Mouse (Mus musculus): ENCODE results near the gene Sorcs3. TPM values are rescaled to one million over a fixed set of nuclear protein-coding genes. Genes with fewer than 3 reads are reported as not detected.
A peak's percentile ranks its signal among the peaks of the same experiment; 100 is the strongest.

The Sorcs3 gene
- polyA plus RNA-seq, 1 experiment from 2014 or later: 0.06 TPM

GRCm38 (mm10) chr19:48660201-48660600 lies 454.4 kb downstream of the Sorcs3 start:
- WGBS (ENCODE audit: insufficient replicate concordance): 84% methylated on average over 6 of the region's 6 CpGs
- ATAC-seq (no peak), DNase-seq (no peak)
- Histone ChIP-seq H3K27ac (ENCODE audit: low read depth) (no peak overlapping the region), H3K4me3 (ENCODE audit: low read depth, low read length) (no peak overlapping the region), H3K9me3 (ENCODE audit: low read length) (no peaks in the 10 kb centered on the region), H3K36me3 (replicated peaks; ENCODE audit: insufficient read depth, low read length) (no peaks in the 10 kb centered on the region), H3K4me2 (ENCODE audit: low read depth, low read length) (no peak overlapping the region), H3K27me3 (ENCODE audit: insufficient read depth, low read length) (no peaks in the 10 kb centered on the region), H3K9ac (replicated peaks) (no peak overlapping the region), H3K4me1 (ENCODE audit: insufficient read depth) (no peaks in the 10 kb centered on the region)
- TF ChIP-seq EP300 (IDR thresholded peaks at IDR 0.05; ENCODE audit: low read depth) (no peak), CTCF (IDR thresholded peaks at IDR 0.05; ENCODE audit: low read depth) (no peak)

GRCm38 (mm10) chr19:48679896-48680295 lies 474.1 kb downstream of the Sorcs3 start:
- TF ChIP-seq EP300 (IDR thresholded peaks at IDR 0.05; ENCODE audit: low read depth) (no peak), CTCF (IDR thresholded peaks at IDR 0.05; ENCODE audit: low read depth) (no peak)
- Histone ChIP-seq H3K4me1 (ENCODE audit: insufficient read depth) (no peaks in the 10 kb centered on the region), H3K4me3 (ENCODE audit: low read depth, low read length) (no peak overlapping the region), H3K27ac (ENCODE audit: low read depth) (no peak overlapping the region), H3K9me3 (ENCODE audit: low read length) (no peaks in the 10 kb centered on the region; the same call in 1 of the 2 replicates), H3K9ac (replicated peaks) (no peak overlapping the region), H3K27me3 (ENCODE audit: insufficient read depth, low read length) (no peaks in the 10 kb centered on the region), H3K4me2 (ENCODE audit: low read depth, low read length) (no peak overlapping the region), H3K36me3 (replicated peaks; ENCODE audit: insufficient read depth, low read length) (no peaks in the 10 kb centered on the region)
- ATAC-seq: no peak
- WGBS (ENCODE audit: insufficient replicate concordance): 85% methylated on average over 1 of the region's 1 CpGs
- no peak for DNase-seq

GRCm38 (mm10) chr19:48682485-48682884 lies 476.7 kb downstream of the Sorcs3 start:
- H3K27ac ChIP-seq (ENCODE audit: low read depth): no peak overlapping the region
- H3K4me2 ChIP-seq (ENCODE audit: low read depth, low read length): no peak overlapping the region
- ATAC-seq (no peak), DNase-seq (no peak)
- H3K36me3 ChIP-seq (replicated peaks; ENCODE audit: insufficient read depth, low read length): no peaks in the 10 kb centered on the region
- H3K4me1 ChIP-seq (ENCODE audit: insufficient read depth): no peaks in the 10 kb centered on the region
- H3K9me3 ChIP-seq (ENCODE audit: low read length): no peaks in the 10 kb centered on the region
- H3K4me3 ChIP-seq (ENCODE audit: low read depth, low read length): no peak overlapping the region
- no peaks in the 10 kb centered on the region for H3K27me3 ChIP-seq (ENCODE audit: insufficient read depth, low read length)
- WGBS (ENCODE audit: insufficient replicate concordance): 70% methylated on average over 3 of the region's 3 CpGs
- TF ChIP-seq EP300 (IDR thresholded peaks at IDR 0.05; ENCODE audit: low read depth) (no peak), CTCF (IDR thresholded peaks at IDR 0.05; ENCODE audit: low read depth) (no peak)
- H3K9ac ChIP-seq (replicated peaks): no peak overlapping the region

GRCm38 (mm10) chr19:48686369-48686768 lies 480.5 kb downstream of the Sorcs3 start:
- no peak for ATAC-seq
- DNase-seq: no peak
- Histone ChIP-seq H3K9ac (replicated peaks) (no peak overlapping the region), H3K4me1 (ENCODE audit: insufficient read depth) (no peaks in the 10 kb centered on the region), H3K36me3 (replicated peaks; ENCODE audit: insufficient read depth, low read length) (no peaks in the 10 kb centered on the region), H3K27me3 (ENCODE audit: insufficient read depth, low read length) (no peaks in the 10 kb centered on the region), H3K4me2 (ENCODE audit: low read depth, low read length) (no peak overlapping the region), H3K27ac (ENCODE audit: low read depth) (no peak overlapping the region), H3K4me3 (ENCODE audit: low read depth, low read length) (no peak overlapping the region), H3K9me3 (ENCODE audit: low read length) (no peaks in the 10 kb centered on the region)
- WGBS (ENCODE audit: insufficient replicate concordance): 80% methylated on average over 2 of the region's 2 CpGs
- TF ChIP-seq CTCF (IDR thresholded peaks at IDR 0.05; ENCODE audit: low read depth) (no peak), EP300 (IDR thresholded peaks at IDR 0.05; ENCODE audit: low read depth) (no peak)

GRCm38 (mm10) chr19:48700111-48700658 lies 494.4 kb downstream of the Sorcs3 start:
- peak; percentile 82 for ATAC-seq
- no peak overlapping the region for H3K4me3 ChIP-seq (ENCODE audit: low read depth, low read length)
- no peak overlapping the region for H3K27ac ChIP-seq (ENCODE audit: low read depth)
- no peaks in the 10 kb centered on the region for H3K36me3 ChIP-seq (replicated peaks; ENCODE audit: insufficient read depth, low read length)
- WGBS (ENCODE audit: insufficient replicate concordance): 65% methylated on average over 6 of the region's 6 CpGs
- TF ChIP-seq EP300 (IDR thresholded peaks at IDR 0.05; ENCODE audit: low read depth): no peak
- H3K27me3 ChIP-seq (ENCODE audit: insufficient read depth, low read length): no peaks in the 10 kb centered on the region
- no peaks in the 10 kb centered on the region for H3K4me1 ChIP-seq (ENCODE audit: insufficient read depth)
- no peaks in the 10 kb centered on the region for H3K9me3 ChIP-seq (ENCODE audit: low read length)
- H3K4me2 ChIP-seq (ENCODE audit: low read depth, low read length): no peak overlapping the region
- DNase-seq: peak; percentile 13
- H3K9ac ChIP-seq (replicated peaks): no peak overlapping the region

- Histone ChIP-seq H3K4me3 (ENCODE audit: low read depth, low read length) (no peak overlapping the region), H3K27me3 (ENCODE audit: insufficient read depth, low read length) (no peaks in the 10 kb centered on the region), H3K36me3 (replicated peaks; ENCODE audit: insufficient read depth, low read length) (no peaks in the 10 kb centered on the region), H3K27ac (ENCODE audit: low read depth) (no peak overlapping the region), H3K4me2 (ENCODE audit: low read depth, low read length) (no peak overlapping the region), H3K9me3 (ENCODE audit: low read length) (no peaks in the 10 kb centered on the region), H3K4me1 (ENCODE audit: insufficient read depth) (no peaks in the 10 kb centered on the region), H3K9ac (replicated peaks) (no peak overlapping the region)
- TF ChIP-seq CTCF (IDR thresholded peaks at IDR 0.05; ENCODE audit: low read depth) (no peak), EP300 (IDR thresholded peaks at IDR 0.05; ENCODE audit: low read depth) (no peak)
- ATAC-seq (no peak), DNase-seq (no peak)
- WGBS (ENCODE audit: insufficient replicate concordance): 82% methylated on average over 2 of the region's 2 CpGs
These were observed 497.9 kb downstream of the Sorcs3 start for GRCm38 (mm10) chr19:48703763-48704162.
